Mouse (Mus musculus): Measurements from ENCODE around the gene Arl4c.
"Not testable (repeated sequence)": the region's sequence is repeated elsewhere in the genome, so short reads cannot be mapped to it uniquely, and the experiment has no call there.

Arl4c gene

GRCm38 (mm10) chr1:88655473-88656095, 46.4 kb downstream of the Arl4c start:
- no peak for DNase-seq (ENCODE audit: low read depth, low spot score)

GRCm38 (mm10) chr1:88654521-88655472, 47.2 kb downstream of the Arl4c start:
- DNase-seq (ENCODE audit: low read depth, low spot score), result no peak

GRCm38 (mm10) chr1:88653614-88654520, 48.2 kb downstream of the Arl4c start:
- no peak for DNase-seq (ENCODE audit: low read depth, low spot score)

GRCm38 (mm10) chr1:88652682-88653081, 49.3 kb downstream of the Arl4c start:
- no peak for DNase-seq (ENCODE audit: low read depth, low spot score)

GRCm38 (mm10) chr1:88651668-88652067, 50.4 kb downstream of the Arl4c start:
- DNase-seq (ENCODE audit: low read depth, low spot score), result no peak

- DNase-seq (ENCODE audit: low read depth, low spot score), result no peak
Measured at GRCm38 (mm10) chr1:88648742-88649141, 53.3 kb downstream of the Arl4c start.

- DNase-seq (ENCODE audit: low read depth, low spot score), result no peak
Measured at GRCm38 (mm10) chr1:88645599-88646119, 56.4 kb downstream of the Arl4c start.

- DNase-seq (ENCODE audit: low read depth, low spot score), result no peak
Measured at GRCm38 (mm10) chr1:88644417-88644816, 57.6 kb downstream of the Arl4c start.

- no peak for DNase-seq (ENCODE audit: low read depth, low spot score)
Measured at GRCm38 (mm10) chr1:88643181-88643823, 58.7 kb downstream of the Arl4c start.

GRCm38 (mm10) chr1:88642735-88643134, 59.3 kb downstream of the Arl4c start:
- no peak for DNase-seq (ENCODE audit: low read depth, low spot score)

- DNase-seq (ENCODE audit: low read depth, low spot score), result no peak
Measured at GRCm38 (mm10) chr1:88641678-88642215, 60.3 kb downstream of the Arl4c start.

- no peak for DNase-seq (ENCODE audit: low read depth, low spot score)
Measured at GRCm38 (mm10) chr1:88641194-88641593, 60.8 kb downstream of the Arl4c start.

- DNase-seq (ENCODE audit: low read depth, low spot score), result no peak
Measured at GRCm38 (mm10) chr1:88639432-88640281, 62.4 kb downstream of the Arl4c start.

GRCm38 (mm10) chr1:88638622-88639021, 63.4 kb downstream of the Arl4c start:
- DNase-seq (ENCODE audit: low read depth, low spot score), result no peak

GRCm38 (mm10) chr1:88636579-88637161, 65.4 kb downstream of the Arl4c start:
- not testable (repeated sequence) for DNase-seq (ENCODE audit: low read depth, low spot score)

GRCm38 (mm10) chr1:88635659-88636058, 66.4 kb downstream of the Arl4c start:
- DNase-seq (ENCODE audit: low read depth, low spot score), result no peak

GRCm38 (mm10) chr1:88632851-88633250, 69.2 kb downstream of the Arl4c start:
- no peak for DNase-seq (ENCODE audit: low read depth, low spot score)

GRCm38 (mm10) chr1:88629966-88630488, 72.0 kb downstream of the Arl4c start:
- no peak for DNase-seq (ENCODE audit: low read depth, low spot score)

- no peak for DNase-seq (ENCODE audit: low read depth, low spot score)
Measured at GRCm38 (mm10) chr1:88625190-88625589, 76.8 kb downstream of the Arl4c start.

All from retina, adult 2 months (tissue).